Mouse (Mus musculus): ENCODE measurements at regions not wholly inside any gene's neighbourhood (a gene's known extent, or its start where the extent isn't known, plus 50 kb on each side); places are given as distances from the start of the nearest gene placed in this dataset.
"Not testable (repeated sequence)": the region's sequence is repeated elsewhere in the genome, so short reads cannot be mapped to it uniquely, and the experiment has no call there.

- DNase-seq (ENCODE audit: low spot score): no peak
These were observed 406.3 kb downstream of the Trib2 start for GRCm38 (mm10) chr12:15410419-15410818.

- DNase-seq (ENCODE audit: low spot score): not testable (repeated sequence)
These were observed 409.1 kb downstream of the Trib2 start for GRCm38 (mm10) chr12:15407577-15407976.

GRCm38 (mm10) chr12:15392641-15393040, 424.1 kb downstream of the Trib2 start:
- DNase-seq (ENCODE audit: low spot score): no peak

GRCm38 (mm10) chr12:15388574-15388973, 428.1 kb downstream of the Trib2 start:
- DNase-seq (ENCODE audit: low spot score): no peak

- no peak for DNase-seq (ENCODE audit: low spot score)
These were observed 458.9 kb downstream of the Trib2 start for GRCm38 (mm10) chr12:15357808-15358207.

GRCm38 (mm10) chr12:15320697-15321449, 495.8 kb downstream of the Trib2 start:
- DNase-seq (ENCODE audit: low spot score): no peak

- no peak for DNase-seq (ENCODE audit: low spot score)
These were observed 497.1 kb downstream of the Trib2 start for GRCm38 (mm10) chr12:15319647-15320046.

GRCm38 (mm10) chr12:15294898-15295297, 521.8 kb downstream of the Trib2 start:
- DNase-seq (ENCODE audit: low spot score): no peak

- no peak for DNase-seq (ENCODE audit: low spot score)
These were observed 554.6 kb downstream of the Trib2 start for GRCm38 (mm10) chr12:15262165-15262564.

GRCm38 (mm10) chr12:15261604-15262003, 555.1 kb downstream of the Trib2 start:
- DNase-seq (ENCODE audit: low spot score): no peak

- no peak for DNase-seq (ENCODE audit: low spot score)
These were observed 555.8 kb downstream of the Trib2 start for GRCm38 (mm10) chr12:15260907-15261415.

GRCm38 (mm10) chr12:15244966-15245365, 571.8 kb downstream of the Trib2 start:
- no peak for DNase-seq (ENCODE audit: low spot score)

- DNase-seq (ENCODE audit: low spot score): no peak
These were observed 594.1 kb downstream of the Trib2 start for GRCm38 (mm10) chr12:15222497-15223170.

GRCm38 (mm10) chr12:15218504-15218903, 598.2 kb downstream of the Trib2 start:
- DNase-seq (ENCODE audit: low spot score): no peak

GRCm38 (mm10) chr12:15216180-15216579, 600.5 kb downstream of the Trib2 start:
- no peak for DNase-seq (ENCODE audit: low spot score)

GRCm38 (mm10) chr12:15174411-15175041, 642.2 kb downstream of the Trib2 start:
- no peak for DNase-seq (ENCODE audit: low spot score)

- DNase-seq (ENCODE audit: low spot score): no peak
These were observed 654.1 kb downstream of the Trib2 start for GRCm38 (mm10) chr12:15162605-15163004.

- no peak for DNase-seq (ENCODE audit: low spot score)
These were observed 654.9 kb downstream of the Trib2 start for GRCm38 (mm10) chr12:15161864-15162263.

- DNase-seq (ENCODE audit: low spot score): no peak
These were observed 656.2 kb downstream of the Trib2 start for GRCm38 (mm10) chr12:15160478-15160998.

GRCm38 (mm10) chr12:15146398-15146797, 670.3 kb downstream of the Trib2 start:
- DNase-seq (ENCODE audit: low spot score): no peak

- DNase-seq (ENCODE audit: low spot score): no peak
These were observed 679.7 kb downstream of the Trib2 start for GRCm38 (mm10) chr12:15137039-15137438.

GRCm38 (mm10) chr12:15124179-15124578, 692.5 kb downstream of the Trib2 start:
- DNase-seq (ENCODE audit: low spot score): no peak
